Mouse (Mus musculus) heart, embryonic 14.5 days (tissue): ENCODE data around the gene Serpinb9. TPM values are rescaled to one million over a fixed set of nuclear protein-coding genes. Genes with fewer than 3 reads are reported as not detected.

Source experiments
- ATAC-seq: fragments of 200-750 bp; cut with Nextera tagmentation; 2 replicates; pipeline ENCODE4 v1.8.0; 2017; ENCODE audit warnings: low read depth, moderate TSS enrichment; ENCODE audit not compliant: insufficient number of reproducible peaks, insufficient read depth, low FRiP score
- H3K27ac ChIP-seq, 2 experiments: fragments of 200-500 bp in 1 of 2; fragments of 300-500 bp in 1 of 2; sonication (generic) in 1 of 2; replicated peaks in 1 of 2; 2 replicates each; pipeline ENCODE4 v1.5.1; 2012 to 2014; ENCODE audit warnings: low read depth in 2 of 2, low read length in 2 of 2, control low read depth in 1 of 2, mild to moderate bottlenecking in 1 of 2, mixed read lengths in 1 of 2; ENCODE audit not compliant: control insufficient read depth in 1 of 2, insufficient read depth in 1 of 2
- H3K27me3 ChIP-seq: fragments of 300-500 bp; sonication (generic); 2 replicates; pipeline ENCODE4 v1.6.1; 2014; ENCODE audit warnings: mild to moderate bottlenecking, low read length, control low read depth; ENCODE audit not compliant: control insufficient read depth, insufficient read depth
- H3K36me3 ChIP-seq: fragments of 300-500 bp; sonication (generic); 2 replicates; pipeline ENCODE4 v1.6.1; 2014; ENCODE audit warnings: mild to moderate bottlenecking, control low read depth, low read length, mixed read lengths; ENCODE audit not compliant: control insufficient read depth, insufficient read depth
- H3K4me1 ChIP-seq, 2 experiments: fragments of 200-500 bp in 1 of 2; fragments of 300-500 bp in 1 of 2; sonication (generic) in 1 of 2; 2 replicates each; pipeline ENCODE4 v1.6.1; 2012 to 2014; ENCODE audit warnings: low read length in 2 of 2, control low read depth in 1 of 2, mixed read lengths in 1 of 2; ENCODE audit not compliant: control insufficient read depth in 2 of 2, insufficient read depth in 2 of 2
- H3K4me2 ChIP-seq: fragments of 300-500 bp; sonication (generic); 2 replicates; pipeline ENCODE4 v1.6.1; 2014; ENCODE audit warnings: mild to moderate bottlenecking, low read length
- H3K4me3 ChIP-seq, 2 experiments: fragments of 200-500 bp in 1 of 2; fragments of 300-500 bp in 1 of 2; sonication (generic) in 1 of 2; 2 replicates each; pipeline ENCODE4 v1.5.1; 2012 to 2014; ENCODE audit warnings: low read length in 2 of 2, mild to moderate bottlenecking in 2 of 2, control low read depth in 1 of 2, low read depth in 1 of 2, moderate library complexity in 1 of 2; ENCODE audit not compliant: control insufficient read depth in 1 of 2, insufficient read depth in 1 of 2
- H3K9ac ChIP-seq: fragments of 300-500 bp; sonication (generic); 2 replicates; pipeline ENCODE4 v1.6.1; 2014; ENCODE audit warnings: mild to moderate bottlenecking, low read length
- H3K9me3 ChIP-seq: fragments of 300-500 bp; sonication (generic); 2 replicates; pipeline ENCODE4 v1.6.1; 2016; ENCODE audit warnings: low read length, control low read depth; ENCODE audit not compliant: control insufficient read depth
- WGBS: fragments of 180-500 bp; shearing (Covaris S2); extraction: QIAGEN DNeasy Blood & Tissue Kit; methylation state at CpG from one replicate; pipeline ENCODE4 v1.1.7; 2014; 5-methylcytosine and 5-hydroxymethylcytosine counted together
- polyA plus RNA-seq: library from polyadenylated mRNA; unstranded; fragments of >200 nt; fragmentation: Nextera tagmentation; extraction: Ambion mirVana; gene quantifications from 2 replicates; pipeline ENCODE4 v1.2.1, GENCODE M21; 2014

Gene Serpinb9
- polyA plus RNA-seq, 1 experiment from 2014 or later = 9.0 TPM

DNA sequence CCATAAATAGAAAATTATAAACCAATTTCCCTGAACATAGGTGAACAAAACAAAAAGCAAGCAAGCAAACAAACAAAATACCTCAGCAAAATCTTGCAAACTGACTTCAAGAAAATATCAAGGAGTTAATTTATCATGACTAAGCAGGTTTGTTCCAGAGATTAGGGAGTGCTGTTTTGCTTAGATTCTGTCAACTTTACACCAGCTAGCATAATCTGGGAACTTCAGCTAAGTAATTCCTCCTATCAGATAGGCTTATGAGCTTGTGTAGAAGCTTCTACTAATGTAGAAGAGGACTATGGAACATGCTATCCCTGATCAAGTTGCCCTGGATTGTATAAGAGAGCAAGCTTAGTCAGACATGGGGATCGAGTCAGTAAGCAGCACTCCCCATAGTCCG is 44.2 kb downstream of the Serpinb9 start:
- Histone ChIP-seq H3K9ac (no peak overlapping the region), H3K36me3 (no peaks in the 10 kb centered on the region), H3K4me1 (0 out of 4 replicates have a peak, but pooled peaks cover 0 to 3% of the 10 kb centered on the region in 2 experiments), H3K4me3 (no peak overlapping the region), H3K27me3 (no peaks in the 10 kb centered on the region), H3K4me2 (no peak overlapping the region), H3K27ac (no peak overlapping the region), H3K9me3 (no peaks in the 10 kb centered on the region)
- no peak for ATAC-seq
- 85% methylated on average over 2 of the region's 2 CpGs for WGBS

DNA sequence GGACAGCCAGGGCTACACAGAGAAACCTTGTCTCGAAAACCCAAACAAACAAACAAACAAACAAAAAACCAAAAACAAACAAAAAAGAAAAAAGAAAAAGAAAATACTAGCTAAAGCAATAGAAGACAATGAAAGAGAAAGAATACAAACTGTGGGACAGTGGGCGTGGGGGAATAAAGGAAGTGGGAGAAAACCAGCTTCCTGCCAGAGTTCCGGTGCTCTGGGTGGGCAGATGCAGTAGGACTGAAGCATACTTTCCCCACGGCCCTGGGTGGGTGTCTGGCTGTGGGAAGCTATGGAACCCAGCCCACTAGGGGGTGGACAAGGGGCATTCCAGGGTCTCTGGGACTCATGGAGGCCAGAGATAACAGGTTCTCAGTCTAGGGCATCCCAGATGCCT is 45.1 kb downstream of the Serpinb9 start:
- no peak overlapping the region for H3K27ac ChIP-seq
- no peak for ATAC-seq
- no peak overlapping the region for H3K4me3 ChIP-seq
- H3K4me1 ChIP-seq = 0 out of 4 replicates have a peak, but pooled peaks cover 0 to 3% of the 10 kb centered on the region in 2 experiments
- no peak overlapping the region for H3K9ac ChIP-seq
- no peaks in the 10 kb centered on the region for H3K27me3 ChIP-seq
- H3K4me2 ChIP-seq = no peak overlapping the region
- no peaks in the 10 kb centered on the region for H3K9me3 ChIP-seq
- no peaks in the 10 kb centered on the region for H3K36me3 ChIP-seq
- 76% methylated on average over 4 of the region's 4 CpGs for WGBS

DNA sequence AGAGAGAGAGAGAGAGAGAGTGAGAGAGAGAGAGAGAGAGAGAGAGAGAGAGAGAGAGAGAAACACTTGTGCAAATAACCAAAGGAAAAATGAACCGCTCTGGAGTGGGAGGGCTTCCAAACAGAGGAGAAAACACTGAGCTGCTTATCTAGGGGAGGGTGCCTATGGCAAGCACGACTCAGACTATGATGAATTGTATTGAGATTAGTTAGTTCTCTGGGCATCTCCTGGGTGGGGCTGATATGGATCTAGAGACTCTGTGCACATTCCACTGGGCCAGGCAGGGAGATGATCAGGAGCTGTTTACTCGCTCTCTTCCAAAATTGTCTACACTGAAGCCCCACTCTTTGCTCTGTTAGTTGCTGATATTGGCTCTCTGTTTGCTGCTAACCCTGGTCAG is 48.6 kb downstream of the Serpinb9 start:
- Histone ChIP-seq H3K36me3 (no peaks in the 10 kb centered on the region), H3K9ac (no peak overlapping the region), H3K4me2 (no peak overlapping the region), H3K4me1 (0 out of 4 replicates have a peak, but pooled peaks cover 0 to 3% of the 10 kb centered on the region in 2 experiments), H3K27me3 (no peaks in the 10 kb centered on the region), H3K27ac (no peak overlapping the region), H3K4me3 (no peak overlapping the region), H3K9me3 (no peaks in the 10 kb centered on the region)
- ATAC-seq = no peak
- WGBS = 36% methylated on average over 3 of the region's 3 CpGs

DNA sequence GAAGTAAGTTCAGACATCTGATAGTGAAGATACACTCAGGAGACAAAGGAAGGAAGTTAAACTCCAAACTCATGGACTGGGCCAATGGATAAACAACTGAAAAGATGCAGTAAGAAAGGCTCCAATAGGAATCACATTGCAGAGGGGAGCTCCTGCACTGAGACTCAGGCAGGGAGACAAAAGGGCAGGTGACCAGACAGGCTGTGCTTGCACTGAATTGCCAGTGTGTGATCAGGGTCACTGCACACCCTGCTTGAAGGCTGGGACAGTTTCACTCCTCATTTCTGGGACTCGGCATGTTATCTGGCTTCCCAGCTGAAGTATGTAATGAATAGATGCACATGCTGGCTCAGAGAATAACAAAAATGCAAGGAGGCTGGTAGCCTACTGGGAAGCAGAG is 60.0 kb downstream of the Serpinb9 start:
- Histone ChIP-seq H3K36me3 (no peaks in the 10 kb centered on the region), H3K27ac (no peak overlapping the region), H3K4me2 (no peak overlapping the region), H3K27me3 (no peaks in the 10 kb centered on the region), H3K4me1 (no peaks in the 10 kb centered on the region), H3K9me3 (no peaks in the 10 kb centered on the region), H3K4me3 (no peak overlapping the region), H3K9ac (no peak overlapping the region)
- no peak for ATAC-seq
- 12% methylated on average over 1 of the region's 1 CpGs for WGBS

Other genes with a start within 250 kb of the Serpinb9 start
- gene Mylk4, start 219.3 kb upstream of the Serpinb9 start, polyA plus RNA-seq = 0.46 and 1.3 TPM in 2 replicates
- 17.6 and 19.7 TPM in 2 replicates for gene Wrnip1, start 201.2 kb upstream of the Serpinb9 start, polyA plus RNA-seq
- gene D930007J09Rik, start 200.4 kb upstream of the Serpinb9 start, polyA plus RNA-seq = not detected in 2 replicates
- gene Serpinb1a, start 152.1 kb upstream of the Serpinb9 start, polyA plus RNA-seq = 7.3 and 7.7 TPM in 2 replicates
- 0.34 TPM in 1 of 2 replicates, not detected in the other for gene Serpinb1c, start 105.0 kb upstream of the Serpinb9 start, polyA plus RNA-seq
- gene Serpinb6b, start 38.0 kb upstream of the Serpinb9 start, polyA plus RNA-seq = 22.0 and 23.9 TPM in 2 replicates
- 0.39 TPM in 2 replicates for gene Serpinb9b, start 24.2 kb downstream of the Serpinb9 start, polyA plus RNA-seq
- 0.11 TPM in 1 of 2 replicates, not detected in the other for gene Serpinb1b, start 75.3 kb downstream of the Serpinb9 start, polyA plus RNA-seq
- gene Serpinb9c, start 156.5 kb downstream of the Serpinb9 start, polyA plus RNA-seq = not detected in 2 replicates
- not detected in 2 replicates for gene Serpinb9d, start 189.7 kb downstream of the Serpinb9 start, polyA plus RNA-seq
- gene Serpinb9e, start 246.4 kb downstream of the Serpinb9 start, polyA plus RNA-seq = not detected in 2 replicates